Comparison of ENCODE assay signal across 11 mouse cellular contexts in the genomic region with DNA sequence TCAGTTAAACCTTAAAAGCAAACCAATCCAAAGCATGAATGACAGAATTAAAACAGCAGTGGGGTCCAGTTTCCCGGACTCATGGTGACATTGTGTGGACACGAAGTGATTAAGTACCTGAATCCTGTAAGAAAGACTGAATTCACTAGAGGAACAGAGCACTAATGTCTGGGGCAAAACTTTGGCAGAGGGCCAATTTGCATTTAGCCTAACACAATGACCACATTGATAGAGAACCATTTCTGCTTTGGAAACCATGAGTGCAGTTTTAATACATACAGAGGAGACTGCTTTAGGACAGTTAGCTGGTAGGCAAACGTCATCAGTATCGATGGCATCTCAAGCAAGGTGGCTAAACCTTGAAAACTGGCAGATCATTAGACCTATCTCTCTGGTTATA.
DNase-seq lines count a peak whose midpoint lies in the region; ATAC-seq and TF ChIP-seq lines count a peak whose summit lies in the region.
"Had no signal": no experiment of that assay in that cellular context is flagged by ENCODE, and none has a peak within 500 bp of the region (broad histone marks: within the 10 kb centered on the region; RNA-seq: fewer than 3 reads in every experiment).

No protein-coding gene starts in this region.

- no peak for TF ChIP-seq POLR2A in heart, adult 2 months (IDR thresholded peaks at IDR 0.05; ENCODE audit: insufficient read depth, low read depth, low read length)

- intact Hi-C loops in left cerebral cortex, postnatal 10 days (cut with DNase I) = no loop called here
- intact Hi-C loops in heart, adult 2 months (cut with DNase I) = no loop called here
- intact Hi-C loops in heart, postnatal 14 days (cut with DNase I) = no loop called here

- 54% methylated on average over 4 of the region's 4 CpGs for WGBS in embryonic facial prominence, embryonic 10.5 days
- WGBS in hindbrain, embryonic 15.5 days = 34% methylated on average over 4 of the region's 4 CpGs
- 29% methylated on average over 4 of the region's 4 CpGs for WGBS in neural tube, embryonic 14.5 days
- WGBS in heart, adult 2 months = 59% methylated on average over 4 of the region's 4 CpGs

- ATAC-seq in hindbrain, embryonic 15.5 days (ENCODE audit: low FRiP score, low read depth) = peak; percentile 86
- ATAC-seq in neural tube, embryonic 14.5 days (ENCODE audit: low read depth) = peak; percentile 89

- no peaks in the 10 kb centered on the region for H3K27me3 ChIP-seq in embryonic facial prominence, embryonic 10.5 days (replicated peaks; ENCODE audit: low read depth, poor library complexity, severe bottlenecking)
- no peaks in the 10 kb centered on the region for H3K27me3 ChIP-seq in hindbrain, embryonic 15.5 days
- H3K27me3 ChIP-seq in neural tube, embryonic 14.5 days (ENCODE audit: control insufficient read depth, insufficient read depth, low read length) = no peaks in the 10 kb centered on the region
- H3K27me3 ChIP-seq in heart, adult 2 months (ENCODE audit: control insufficient read depth, insufficient read depth, low read length) = no peaks in the 10 kb centered on the region
- H3K27me3 ChIP-seq: heart, embryonic 13.5 days; kidney, embryonic 15.5 days had no signal

- DNase-seq in left cerebral cortex, postnatal 10 days (ENCODE audit: extremely low spot score in 1 of 2, low spot score in 2 of 2) = peak; percentile 18 to 27
- DNase-seq in left cerebral cortex, adult 18-20 months (ENCODE audit: low spot score in 2 of 2) = no peak
- peak; percentile 29 for DNase-seq in embryonic facial prominence, embryonic 10.5 days (ENCODE audit: low spot score)
- no peak for DNase-seq in heart, adult 2 months
- no peak for DNase-seq in heart, postnatal 14 days
- DNase-seq in heart, adult 9 months (ENCODE audit: low spot score in 2 of 2) = no peak
- DNase-seq: lung, postnatal 10 days had no signal

- no peak overlapping the region for H3K4me2 ChIP-seq in hindbrain, embryonic 15.5 days
- no peak overlapping the region for H3K4me2 ChIP-seq in neural tube, embryonic 14.5 days (ENCODE audit: low read depth, low read length)
- H3K4me2 ChIP-seq: heart, embryonic 13.5 days; kidney, embryonic 15.5 days had no signal

- H3K27ac ChIP-seq in embryonic facial prominence, embryonic 10.5 days (replicated peaks) = no peak overlapping the region
- H3K27ac ChIP-seq in hindbrain, embryonic 15.5 days (replicated peaks) = no peak overlapping the region
- no peak overlapping the region for H3K27ac ChIP-seq in neural tube, embryonic 14.5 days (ENCODE audit: low read depth, low read length)
- H3K27ac ChIP-seq in heart, adult 2 months = no peak overlapping the region
- H3K27ac ChIP-seq: heart, embryonic 13.5 days; kidney, embryonic 15.5 days had no signal

- no peak for TF ChIP-seq EP300 in heart, adult 2 months (IDR thresholded peaks at IDR 0.05; ENCODE audit: insufficient read depth, low read depth, low read length)

- 0 out of 2 replicates have a peak, but pooled peaks cover 3% of the 10 kb centered on the region for H3K4me1 ChIP-seq in embryonic facial prominence, embryonic 10.5 days
- H3K4me1 ChIP-seq in hindbrain, embryonic 15.5 days (replicated peaks) = no peaks in the 10 kb centered on the region
- no peaks in the 10 kb centered on the region for H3K4me1 ChIP-seq in neural tube, embryonic 14.5 days (ENCODE audit: control insufficient read depth, insufficient read depth, low read length)
- H3K4me1 ChIP-seq in heart, adult 2 months (ENCODE audit: control insufficient read depth, insufficient read depth, low read length) = no peaks in the 10 kb centered on the region
- H3K4me1 ChIP-seq: kidney, embryonic 15.5 days had no signal

- no peak overlapping the region for H3K9ac ChIP-seq in hindbrain, embryonic 15.5 days
- no peak overlapping the region for H3K9ac ChIP-seq in neural tube, embryonic 14.5 days (replicated peaks; ENCODE audit: low read depth, low read length)
- H3K9ac ChIP-seq in heart, adult 2 months (ENCODE audit: low read depth, low read length) = no peak overlapping the region
- H3K9ac ChIP-seq: heart, embryonic 13.5 days; kidney, embryonic 15.5 days had no signal

- no peak overlapping the region for H3K4me3 ChIP-seq in embryonic facial prominence, embryonic 10.5 days
- H3K4me3 ChIP-seq in hindbrain, embryonic 15.5 days = no peak overlapping the region
- no peak overlapping the region for H3K4me3 ChIP-seq in neural tube, embryonic 14.5 days (ENCODE audit: low read depth, low read length)
- no peak overlapping the region for H3K4me3 ChIP-seq in heart, adult 2 months
- H3K4me3 ChIP-seq: heart, embryonic 13.5 days; kidney, embryonic 15.5 days had no signal

- H3K36me3 ChIP-seq in embryonic facial prominence, embryonic 10.5 days (replicated peaks) = no peaks in the 10 kb centered on the region
- no peaks in the 10 kb centered on the region for H3K36me3 ChIP-seq in hindbrain, embryonic 15.5 days
- no peaks in the 10 kb centered on the region for H3K36me3 ChIP-seq in neural tube, embryonic 14.5 days (ENCODE audit: control insufficient read depth, insufficient read depth, low read length)
- no peaks in the 10 kb centered on the region for H3K36me3 ChIP-seq in heart, adult 2 months (ENCODE audit: control insufficient read depth, insufficient read depth, low read length)
- H3K36me3 ChIP-seq: heart, embryonic 13.5 days; kidney, embryonic 15.5 days had no signal

- no peaks in the 10 kb centered on the region for H3K79me2 ChIP-seq in heart, adult 2 months (replicated peaks; ENCODE audit: control insufficient read depth, insufficient read depth, low read length)

- no peak for TF ChIP-seq CTCF in heart, adult 2 months (IDR thresholded peaks at IDR 0.05)

- no peaks in the 10 kb centered on the region for H3K9me3 ChIP-seq in embryonic facial prominence, embryonic 10.5 days
- no peaks in the 10 kb centered on the region for H3K9me3 ChIP-seq in hindbrain, embryonic 15.5 days
- H3K9me3 ChIP-seq in neural tube, embryonic 14.5 days (ENCODE audit: control insufficient read depth, low read length) = no peaks in the 10 kb centered on the region
- H3K9me3 ChIP-seq: heart, embryonic 13.5 days; kidney, embryonic 15.5 days had no signal

Comparison
In these comparisons a context has a peak if more than half of its experiments do, and no peak if none do; other contexts are left out.
1. DNase-seq: peak in left cerebral cortex, postnatal 10 days (2 of 2) and embryonic facial prominence, embryonic 10.5 days (single experiment); none in left cerebral cortex, adult 18-20 months (0 of 2), heart, adult 2 months (0 of 2), heart, postnatal 14 days (0 of 2) and heart, adult 9 months (0 of 2).